Mouse (Mus musculus): ENCODE results near the gene Olfr479.

DNA sequence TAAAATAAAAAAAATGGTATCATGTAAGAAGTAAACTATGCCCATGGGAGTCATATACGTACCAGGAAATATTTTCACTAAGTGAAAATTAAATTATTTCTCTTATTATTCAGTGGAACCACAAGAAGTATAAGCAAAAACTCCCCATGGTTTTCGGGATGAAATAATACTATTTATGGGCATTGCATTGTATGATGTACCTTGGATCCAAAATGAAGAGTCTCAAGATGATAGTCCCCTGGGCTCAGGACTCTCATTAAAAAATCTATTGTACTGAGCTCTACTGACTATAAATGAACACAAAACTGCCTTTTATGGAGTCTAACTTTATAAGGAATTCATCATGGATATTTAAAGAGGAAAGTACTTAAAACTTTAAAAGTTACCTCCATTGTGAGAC is at the start of gene Olfr479:
- TF ChIP-seq USF1 (IDR thresholded peaks at IDR 0.05; ENCODE audit: low read depth): no peak
- TF ChIP-seq CTCF (IDR thresholded peaks at IDR 0.05; ENCODE audit: control insufficient read depth, insufficient read depth, insufficient read length): no peak
